Mouse (Mus musculus): ENCODE measurements around the gene Zfp82.

DNA sequence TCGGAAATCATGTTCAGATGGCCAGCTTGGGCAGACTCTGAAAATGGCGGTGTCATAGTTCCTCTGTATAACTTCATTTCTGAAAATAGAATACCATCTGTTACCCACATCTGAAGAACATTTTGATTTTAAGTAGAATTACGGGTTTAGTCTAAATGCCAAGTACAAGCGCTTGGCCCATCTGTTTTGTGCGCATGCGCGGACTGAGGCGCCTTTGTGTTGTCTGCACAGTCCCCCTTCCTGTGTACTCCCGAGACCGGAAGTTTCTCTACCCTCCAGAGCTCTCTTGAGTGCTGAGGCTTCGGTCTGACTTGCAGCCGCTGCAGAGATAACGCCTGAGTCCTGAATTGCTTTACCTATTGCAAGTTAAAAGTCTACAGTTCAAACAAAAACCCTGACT lies 26.6 kb upstream of the Zfp82 start:
- no peak for TF ChIP-seq CTCF (IDR thresholded peaks at IDR 0.05; ENCODE audit: extremely low read depth, insufficient read depth, insufficient read length, insufficient replicate concordance)
- TF ChIP-seq POLR2A (IDR thresholded peaks at IDR 0.05; ENCODE audit: low read depth, low read length) = no peak
